Mouse (Mus musculus): ENCODE measurements around the gene Cpe.
A peak's percentile ranks its signal among the peaks of the same experiment; 100 is the strongest.

Gene Cpe

GRCm38 (mm10) chr8:64692651-64693201, at the start of gene Cpe:
Gene Cpe, minus strand, starts transcription at chr8:64693054.
- peak; percentile 1 to 3 for DNase-seq (ENCODE audit: low spot score in 2 of 2)

GRCm38 (mm10) chr8:64740547-64741211, 47.8 kb upstream of the Cpe start:
- no peak for DNase-seq (ENCODE audit: low spot score in 2 of 2)

- no peak for DNase-seq (ENCODE audit: low spot score in 2 of 2)
These were observed 46.1 kb upstream of the Cpe start for GRCm38 (mm10) chr8:64738916-64739315.

- DNase-seq (ENCODE audit: low spot score in 2 of 2), result no peak
These were observed 44.0 kb upstream of the Cpe start for GRCm38 (mm10) chr8:64736767-64737323.

GRCm38 (mm10) chr8:64735161-64735560, 42.3 kb upstream of the Cpe start:
- no peak for DNase-seq (ENCODE audit: low spot score in 2 of 2)

- peak; percentile 97 for DNase-seq (ENCODE audit: low spot score in 2 of 2)
These were observed 40.6 kb upstream of the Cpe start, which contains the start of gene Msmo1 for GRCm38 (mm10) chr8:64733271-64733943. Gene Msmo1, minus strand, starts transcription at chr8:64733792.

GRCm38 (mm10) chr8:64732596-64732995, 39.7 kb upstream of the Cpe start:
- no peak for DNase-seq (ENCODE audit: low spot score in 2 of 2)

GRCm38 (mm10) chr8:64728156-64728555, 35.3 kb upstream of the Cpe start:
- no peak for DNase-seq (ENCODE audit: low spot score in 2 of 2)

GRCm38 (mm10) chr8:64726190-64726695, 33.4 kb upstream of the Cpe start:
- DNase-seq (ENCODE audit: low spot score in 2 of 2), result no peak

- DNase-seq (ENCODE audit: low spot score in 2 of 2), result no peak
These were observed 30.4 kb upstream of the Cpe start for GRCm38 (mm10) chr8:64723206-64723605.

GRCm38 (mm10) chr8:64717868-64718267, 25.0 kb upstream of the Cpe start:
- DNase-seq (ENCODE audit: low spot score in 2 of 2), result no peak

GRCm38 (mm10) chr8:64712499-64712898, 19.6 kb upstream of the Cpe start:
- no peak for DNase-seq (ENCODE audit: low spot score in 2 of 2)

GRCm38 (mm10) chr8:64711544-64711943, 18.7 kb upstream of the Cpe start:
- no peak for DNase-seq (ENCODE audit: low spot score in 2 of 2)

- no peak for DNase-seq (ENCODE audit: low spot score in 2 of 2)
These were observed 14.6 kb upstream of the Cpe start for GRCm38 (mm10) chr8:64707481-64707880.

GRCm38 (mm10) chr8:64703191-64703590, 10.3 kb upstream of the Cpe start:
- DNase-seq (ENCODE audit: low spot score in 2 of 2), result no peak

- DNase-seq (ENCODE audit: low spot score in 2 of 2), result no peak
These were observed 1.1 kb downstream of the Cpe start for GRCm38 (mm10) chr8:64691591-64692401.

GRCm38 (mm10) chr8:64690845-64691244, 2.0 kb downstream of the Cpe start:
- DNase-seq (ENCODE audit: low spot score in 2 of 2), result no peak

GRCm38 (mm10) chr8:64690306-64690705, 2.5 kb downstream of the Cpe start:
- no peak for DNase-seq (ENCODE audit: low spot score in 2 of 2)

- no peak for DNase-seq (ENCODE audit: low spot score in 2 of 2)
These were observed 4.1 kb downstream of the Cpe start for GRCm38 (mm10) chr8:64688741-64689140.

GRCm38 (mm10) chr8:64688161-64688560, 4.7 kb downstream of the Cpe start:
- DNase-seq (ENCODE audit: low spot score in 2 of 2), result no peak

- DNase-seq (ENCODE audit: low spot score in 2 of 2), result no peak
These were observed 10.4 kb downstream of the Cpe start for GRCm38 (mm10) chr8:64682501-64682900.

- DNase-seq (ENCODE audit: low spot score in 2 of 2), result no peak
These were observed 16.5 kb downstream of the Cpe start for GRCm38 (mm10) chr8:64676381-64676780.

Data from spleen, postnatal 36 days (tissue).